Mouse (Mus musculus) heart, postnatal 25 days (tissue): ENCODE measurements around the gene Mrnip. TPM values are rescaled to one million over a fixed set of nuclear protein-coding genes. Genes with fewer than 3 reads are reported as not detected.

Source experiments
- DNase-seq: peaks from one replicate; pipeline ENCODE4 v3.0.0; 2022; ENCODE audit warnings: low spot score
- intact Hi-C: fragments of 180-260 bp; cut with DNase I; formaldehyde crosslinking; loops from one replicate; pipeline ENCODE4 v1.15.1; 2025
- microRNA-seq: library from miRNA; unstranded; fragments of <30 nt; microRNA quantifications from one replicate; pipeline ENCODE4 v1.2.0, GENCODE M21; 2022
- total RNA-seq, 2 experiments: library from RNA; stranded (reverse); gene quantifications; 2 replicates each; pipeline ENCODE4 v1.2.3; 2021

Mrnip gene
- total RNA-seq, 2 experiments from 2014 or later, result 2.3 to 2.7 TPM

DNA sequence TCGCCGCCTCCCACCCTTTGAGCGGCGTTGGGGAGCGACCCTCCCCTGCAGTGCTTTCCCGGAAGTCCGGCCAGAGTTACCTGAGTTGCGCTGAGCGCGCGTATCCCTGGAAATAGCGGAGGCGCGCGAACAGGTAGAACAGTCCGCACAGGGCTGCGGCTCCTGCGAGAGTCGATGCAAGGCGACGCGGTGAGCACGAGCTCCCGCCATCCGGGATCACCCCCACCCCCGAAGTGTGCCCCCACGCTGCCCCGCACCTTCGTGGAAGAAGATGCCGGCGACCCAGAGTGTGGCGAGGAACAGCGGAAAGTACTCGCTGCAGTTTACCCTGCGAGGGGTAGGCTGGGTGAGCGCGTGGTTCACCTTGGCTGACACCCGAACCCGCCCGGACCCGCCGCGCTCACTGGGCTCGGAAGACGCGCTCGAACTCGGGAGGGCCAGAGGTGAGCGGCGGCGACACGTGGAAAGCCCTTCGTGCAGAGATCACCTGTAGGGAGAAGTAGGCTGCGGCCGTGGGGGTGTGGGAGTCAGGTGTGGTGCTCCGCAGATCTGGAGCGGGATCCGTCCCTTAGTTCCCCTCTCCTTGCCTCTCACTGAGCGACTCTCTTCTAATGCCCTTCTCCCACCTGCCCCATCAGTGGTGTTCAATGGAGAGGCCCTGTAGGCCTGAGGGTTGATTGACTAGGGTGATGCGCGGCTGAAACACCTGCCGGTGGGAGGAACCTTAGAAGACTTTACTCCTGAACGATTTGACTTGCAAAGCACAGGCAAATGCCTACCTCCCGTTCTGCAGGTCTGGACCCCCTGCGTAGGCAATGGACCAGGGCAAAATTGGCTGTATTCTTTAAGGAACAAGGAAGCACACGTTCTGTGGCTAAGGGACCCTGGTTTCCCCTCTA lies 62.9 kb downstream of the Mrnip start:
- no peak for DNase-seq
- intact Hi-C loops, result loop anchor here (2.0 to 5.0 kb wide), 2 partner anchors 54 to 125 kb away; no protein-coding TSS in a partner anchor

GRCm38 (mm10) chr11:50238324-50238723 lies 64.1 kb downstream of the Mrnip start, which contains the start of gene Ltc4s:
Gene Ltc4s (minus strand): TSS chr11:50238616.
- intact Hi-C loops, result loop anchor here (5.0 kb wide), 1 partner anchor 124 kb away; no protein-coding TSS in a partner anchor
- no peak for DNase-seq

DNA sequence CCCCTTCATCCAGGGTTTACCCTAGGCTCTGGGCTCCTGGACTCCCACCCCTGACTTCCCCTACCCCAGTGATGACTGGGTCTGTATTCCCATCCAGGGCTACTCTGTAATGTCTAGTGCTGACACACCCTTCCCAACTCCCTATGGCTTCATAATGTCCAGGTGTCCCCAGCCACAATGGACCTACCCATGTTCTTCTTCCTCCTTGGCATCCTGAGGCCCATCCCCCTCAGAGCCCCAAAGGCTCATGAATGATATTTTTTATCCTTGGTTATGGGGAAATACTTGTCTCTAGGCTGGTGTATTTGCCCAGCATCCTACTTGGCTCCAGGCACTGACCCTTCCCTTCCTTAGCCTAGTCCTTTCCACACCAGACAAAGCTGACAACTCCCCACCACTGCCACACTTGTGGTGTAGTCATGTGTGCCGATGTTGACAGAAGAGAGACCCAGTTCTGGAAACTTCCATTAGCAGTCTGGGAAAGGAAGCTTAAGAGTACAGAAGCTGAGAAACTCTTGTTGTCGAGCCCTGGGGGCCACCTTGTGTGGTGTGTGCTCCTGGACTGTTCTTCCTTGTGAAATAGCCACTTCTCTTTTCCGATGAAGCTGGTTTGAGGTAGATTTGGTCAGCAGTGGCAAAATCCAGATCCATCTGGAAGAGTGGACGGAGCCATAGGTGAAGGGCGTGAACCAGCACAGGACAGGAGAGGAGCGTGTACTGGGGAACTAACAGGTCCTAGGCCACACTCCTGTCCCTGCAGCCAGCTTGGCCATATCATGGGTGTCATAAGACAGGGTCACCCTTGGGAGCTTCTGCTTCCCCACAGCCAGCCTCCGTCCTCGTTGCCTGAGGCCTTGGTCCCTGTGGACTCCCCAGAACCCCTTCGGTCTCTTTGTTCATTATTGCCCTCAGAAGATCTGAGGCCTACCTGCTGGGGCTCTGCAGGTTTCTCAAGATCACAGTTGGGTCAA lies 64.9 kb downstream of the Mrnip start:
- DNase-seq, result no peak
- intact Hi-C loops, result loop anchor here (5.0 kb wide), 1 partner anchor 123 kb away; no protein-coding TSS in a partner anchor

GRCm38 (mm10) chr11:50240235-50240911 lies 66.1 kb downstream of the Mrnip start:
- intact Hi-C loops, result no loop called here
- DNase-seq, result no peak

GRCm38 (mm10) chr11:50243926-50244325 lies 69.7 kb downstream of the Mrnip start:
- intact Hi-C loops, result no loop called here
- DNase-seq, result no peak

DNA sequence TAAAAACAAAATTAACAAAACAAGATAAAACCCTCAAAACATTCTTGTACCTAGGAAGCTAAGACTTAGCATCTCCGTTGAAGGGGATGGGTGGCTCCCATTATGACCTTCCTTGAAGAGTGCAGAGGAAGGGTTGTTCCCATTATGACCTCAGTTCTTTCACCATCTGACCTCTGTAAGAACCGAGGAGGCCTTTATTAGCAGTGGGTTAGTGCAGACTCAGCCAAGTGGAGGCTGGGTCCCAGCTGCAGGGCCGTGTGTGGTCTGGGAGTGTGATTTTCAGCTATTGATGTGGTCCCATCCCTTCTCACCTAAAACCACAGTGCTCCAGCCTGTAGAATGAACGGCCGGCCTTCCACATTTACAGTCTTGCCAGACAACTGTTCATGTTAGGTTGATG lies 71.0 kb downstream of the Mrnip start:
- intact Hi-C loops, result no loop called here
- DNase-seq, result no peak

- intact Hi-C loops, result no loop called here
- DNase-seq, result no peak
These were observed 74.4 kb downstream of the Mrnip start for GRCm38 (mm10) chr11:50248473-50249171.

Small RNA genes lying within 50 kb of the gene (microRNA-seq; reads per million reads assigned to microRNA genes)
- gene Mir6919, result not detected

Other genes starting within 250 kb of the Mrnip start
- gene Rnf130, start 149.1 kb upstream of the Mrnip start, total RNA-seq, result 10 to 100 TPM; 48.6 to 50.6 TPM
- gene Tbc1d9b, start 43.0 kb upstream of the Mrnip start, total RNA-seq, result 10 to 100 TPM; 42.9 to 43.9 TPM
- 100 to 1,000 TPM; 265 to 324 TPM for gene Sqstm1, start 36.4 kb downstream of the Mrnip start, total RNA-seq
- 10 to 100 TPM; 85.3 to 86.5 TPM for gene Mgat4b, start 36.4 kb downstream of the Mrnip start, total RNA-seq
- gene Ltc4s, start 64.2 kb downstream of the Mrnip start, total RNA-seq, result 1 to 10 TPM; 4.8 to 7.8 TPM
- 10 to 100 TPM; 11.5 to 12.9 TPM for gene Maml1, start 117.9 kb downstream of the Mrnip start, total RNA-seq
- 100 to 1,000 TPM; 266 to 295 TPM for gene Canx, start 151.2 kb downstream of the Mrnip start, total RNA-seq
- gene Cby3, start 180.0 kb downstream of the Mrnip start, total RNA-seq, result not detected
- 100 to 1,000 TPM; 102 to 128 TPM for gene Hnrnph1, start 202.5 kb downstream of the Mrnip start, total RNA-seq